Mouse (Mus musculus) ES-Bruce4 (cell line): Measurements from ENCODE around the gene Aip.

Source experiments
- CTCF ChIP-seq: IDR thresholded peaks from one replicate; pipeline ENCODE4 v1.8.1; 2011; ENCODE audit warnings: low read depth, low read length
- EP300 ChIP-seq: IDR thresholded peaks from 2 replicates; pipeline ENCODE4 v1.6.1; 2011; ENCODE audit warnings: low read depth, low read length; ENCODE audit not compliant: insufficient read depth

DNA sequence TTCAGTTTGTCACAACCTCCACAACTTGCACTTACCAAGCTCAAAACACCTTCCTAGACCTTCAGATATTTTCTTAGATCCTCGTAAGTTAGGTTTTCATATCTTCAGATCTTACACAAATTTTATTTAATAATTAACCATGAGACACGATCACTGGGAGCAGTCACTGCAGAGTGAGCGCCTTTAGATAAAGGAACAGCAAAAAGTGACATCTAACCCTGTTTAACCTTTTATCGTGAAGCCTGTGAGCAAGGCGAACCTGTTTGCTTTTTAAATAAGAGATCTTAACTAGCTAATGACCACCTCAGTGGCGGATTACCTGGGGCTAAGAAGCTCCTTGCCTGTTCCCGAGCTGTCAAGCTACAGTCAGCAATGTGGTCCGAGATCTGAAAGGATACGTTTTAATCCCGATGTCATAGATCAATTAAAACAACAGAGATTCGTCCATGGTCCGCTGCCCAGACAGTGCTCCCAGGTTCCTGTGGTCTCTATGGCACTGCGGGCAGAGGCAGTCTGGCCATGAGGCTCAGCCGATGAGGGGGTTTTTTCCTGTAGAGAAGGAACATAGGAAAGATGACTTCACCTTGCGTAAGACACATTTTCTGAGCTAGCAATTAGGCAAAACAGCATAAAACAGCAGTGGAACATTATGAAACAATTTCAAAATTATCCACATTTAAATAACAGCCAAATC is 56.8 kb downstream of the Aip start:
- TF ChIP-seq CTCF (no peak), EP300 (no peak)
